Mouse (Mus musculus): ENCODE results near the gene Mob2. TPM values are rescaled to one million over a fixed set of nuclear protein-coding genes. Genes with fewer than 3 reads are reported as not detected.

Gene Mob2
- polyA plus RNA-seq, 3 experiments from 2014 or later, result 61.4 to 67.5 (median 65.3) TPM

DNA sequence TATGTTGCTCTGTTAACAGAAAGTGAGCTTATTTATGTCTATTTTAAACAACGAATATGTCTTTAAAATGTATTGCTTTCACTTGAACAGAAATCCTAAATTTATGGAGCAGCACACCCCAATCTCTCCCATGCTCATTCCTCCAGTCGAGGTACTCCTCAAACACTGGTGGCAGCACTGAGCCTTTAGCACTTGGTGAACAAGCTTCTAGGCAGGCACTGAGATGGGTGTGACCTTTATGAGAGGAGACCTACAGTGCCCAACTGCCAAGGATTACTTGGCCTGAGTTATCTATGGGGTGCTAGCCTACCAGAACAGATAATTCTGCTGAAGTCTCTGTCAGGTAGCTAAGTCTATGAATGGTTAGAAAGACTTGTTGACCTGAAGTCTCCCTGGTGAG, 41.2 kb downstream of the Mob2 start:
- ATAC-seq, result no peak

DNA sequence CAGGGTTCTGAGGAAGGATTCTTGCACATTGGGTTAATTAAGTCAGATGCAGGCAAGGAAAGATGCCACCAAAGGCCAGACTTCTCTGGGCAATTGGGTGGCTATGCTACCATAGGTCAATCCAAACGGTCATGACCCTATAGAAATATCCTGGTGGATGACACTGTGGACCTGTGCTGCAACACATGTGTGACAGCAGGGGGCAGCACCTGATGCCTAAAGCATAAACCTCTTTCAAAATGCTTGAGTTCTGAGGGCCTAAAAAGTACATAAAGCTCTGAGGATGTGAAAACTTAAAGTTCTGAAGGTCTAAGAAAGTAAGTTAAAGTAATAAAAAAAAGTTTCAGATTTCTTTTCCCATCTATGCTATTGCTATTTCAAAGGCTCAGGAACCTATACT, 44.3 kb downstream of the Mob2 start:
- peak; percentile 46 for ATAC-seq

DNA sequence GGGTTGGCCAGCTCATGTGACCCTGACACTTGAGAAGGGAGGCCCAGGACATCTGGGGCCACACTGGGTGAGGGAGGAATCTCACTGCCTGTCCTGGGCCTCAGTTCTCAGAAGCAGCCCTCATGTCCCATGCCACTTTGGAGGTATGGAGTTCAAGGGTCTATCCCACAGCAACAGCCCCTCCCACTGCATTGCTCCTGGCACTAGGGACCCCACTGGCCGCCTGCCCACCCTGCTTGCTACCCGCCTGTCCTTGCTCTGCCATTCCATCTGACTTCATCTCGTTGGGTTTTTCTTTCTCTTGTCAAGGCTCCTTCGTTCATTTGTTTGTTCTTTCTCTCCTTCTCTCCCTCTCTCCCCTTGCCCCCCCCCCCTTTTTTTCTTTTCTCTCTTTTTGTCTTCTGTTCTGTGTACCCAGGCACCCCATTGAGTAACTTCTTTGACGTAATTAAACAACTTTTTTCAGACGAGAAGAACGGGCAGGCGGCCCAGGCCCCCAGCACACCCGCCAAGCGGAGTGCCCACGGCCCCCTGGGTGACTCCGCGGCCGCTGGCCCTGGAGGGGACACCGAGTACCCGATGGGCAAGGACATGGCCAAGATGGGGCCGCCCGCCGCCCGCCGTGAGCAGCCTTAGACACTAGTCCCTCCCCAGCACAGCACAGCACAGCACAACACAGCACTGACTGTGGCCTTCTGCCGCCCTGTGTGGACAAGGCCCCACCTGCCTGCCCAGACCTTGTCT, 59.1 kb downstream of the Mob2 start:
- no peak for ATAC-seq

DNA sequence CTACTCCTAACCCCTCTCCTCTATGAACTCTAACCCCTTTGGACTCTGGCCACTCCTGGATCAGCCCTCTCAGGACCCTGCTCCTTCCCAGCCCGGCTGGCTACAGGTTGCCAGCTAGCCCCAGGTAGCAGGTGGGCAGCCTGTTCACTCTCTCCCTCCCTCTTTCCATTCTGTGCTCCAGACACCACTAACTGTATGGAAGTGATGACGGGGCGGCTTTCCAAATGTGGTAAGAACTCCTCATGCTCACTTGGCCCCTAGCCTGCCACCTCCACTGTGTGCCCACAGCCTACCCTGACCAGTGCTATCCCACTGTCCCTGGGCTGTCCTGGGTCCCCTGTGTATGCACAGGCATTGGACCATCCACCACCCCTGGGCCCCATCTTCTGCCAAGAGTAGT, 60.2 kb downstream of the Mob2 start:
- ATAC-seq, result no peak

DNA sequence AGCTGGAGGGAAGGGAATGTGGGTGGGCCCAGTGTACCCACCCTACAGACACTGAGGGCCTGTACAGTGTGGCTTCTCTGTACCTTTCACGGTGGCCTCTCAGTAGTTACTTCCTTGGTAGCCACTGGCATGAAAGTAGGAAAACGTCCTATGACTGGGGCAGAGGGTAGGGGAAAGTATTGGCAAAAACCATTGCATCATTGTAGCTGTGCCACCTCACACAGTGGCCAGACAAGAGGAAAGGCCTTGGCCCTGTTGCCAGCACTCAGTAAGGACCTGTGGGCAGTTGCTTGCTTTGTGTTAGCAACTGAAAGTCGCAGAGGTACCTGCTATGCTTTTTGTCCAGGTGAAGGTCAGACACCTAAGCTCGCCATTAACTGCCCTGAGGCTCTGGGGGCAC, 66.7 kb downstream of the Mob2 start:
- ATAC-seq, result no peak

DNA sequence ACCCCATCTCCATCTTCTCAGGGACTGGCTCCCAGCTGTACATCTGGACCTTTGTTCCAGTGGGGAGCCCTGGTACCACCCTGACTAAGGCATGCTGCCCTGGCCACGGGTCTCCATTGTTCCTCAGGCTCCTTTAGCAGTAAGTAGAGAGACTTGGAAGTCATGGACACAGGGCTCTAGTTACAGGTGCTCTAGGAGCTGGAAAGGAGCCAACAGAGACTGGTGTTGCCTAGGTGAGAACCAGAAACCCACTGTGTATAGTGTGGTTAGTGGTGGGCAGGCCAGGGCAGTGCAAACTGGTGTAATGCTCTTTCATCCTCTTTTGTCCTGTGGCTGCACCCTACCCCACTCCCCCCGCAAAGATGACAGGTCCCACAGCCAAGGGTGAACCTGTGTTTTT, 69.7 kb downstream of the Mob2 start:
- no peak for ATAC-seq

DNA sequence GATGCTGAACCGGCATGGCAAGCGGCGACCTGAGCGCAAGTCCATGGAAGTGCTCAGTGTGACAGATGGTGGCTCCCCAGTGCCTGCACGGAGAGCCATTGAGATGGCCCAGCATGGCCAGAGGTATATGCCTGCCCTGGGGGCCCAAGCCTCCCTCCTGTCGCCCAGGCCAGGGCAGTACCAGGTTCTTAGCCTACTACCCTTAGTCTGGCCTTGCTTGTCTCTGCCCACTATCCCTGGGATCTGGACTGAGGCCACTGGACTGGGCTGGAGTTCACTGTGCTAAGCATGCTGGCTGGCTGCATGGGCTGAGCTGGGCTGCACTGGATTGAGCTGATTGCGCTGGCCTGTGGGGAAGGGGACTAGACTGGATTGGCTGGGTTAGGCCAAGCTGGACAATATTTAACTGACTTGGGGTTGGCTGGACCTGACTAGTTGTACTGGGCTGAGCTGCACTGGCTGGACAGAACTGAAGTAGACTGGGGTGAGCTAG, 72.5 kb downstream of the Mob2 start:
- ATAC-seq, result no peak

DNA sequence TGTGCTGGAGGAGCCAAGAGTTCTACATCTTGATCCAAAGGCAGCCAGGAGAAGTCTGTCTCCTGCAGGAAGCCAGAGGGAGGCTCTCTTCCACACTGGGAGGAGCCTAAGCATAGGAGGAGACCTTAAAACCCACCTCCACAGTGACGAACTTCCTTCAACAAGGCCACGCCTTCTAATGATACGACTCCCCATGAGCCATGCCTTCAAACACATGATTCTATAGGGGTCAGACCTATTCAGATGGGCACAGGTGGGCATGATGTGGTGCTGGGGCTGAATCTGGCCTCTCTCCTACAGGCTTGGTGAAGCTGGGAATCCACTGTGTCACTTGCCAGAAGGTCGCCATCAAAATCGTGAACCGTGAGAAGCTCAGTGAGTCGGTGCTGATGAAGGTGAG, 79.6 kb downstream of the Mob2 start:
- ATAC-seq, result no peak

DNA sequence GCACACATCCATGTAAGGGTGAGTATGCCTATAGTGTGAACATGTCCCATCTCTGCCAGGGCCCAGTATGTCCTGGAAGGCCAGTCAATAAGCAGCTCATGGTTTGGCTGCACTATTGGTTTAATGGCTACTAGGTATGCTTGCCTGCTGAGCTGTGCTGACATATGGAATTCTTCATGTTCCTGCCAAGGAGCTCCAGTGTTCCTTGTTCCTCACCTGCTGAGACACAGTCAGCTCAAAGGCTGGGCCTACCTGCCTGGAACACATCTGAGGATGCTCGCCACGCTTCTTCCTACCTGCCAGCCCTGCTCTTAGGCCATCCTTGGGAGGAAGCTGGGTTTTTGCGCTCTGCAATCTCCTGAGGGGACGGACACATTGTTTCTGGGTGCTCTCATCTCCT, 81.6 kb downstream of the Mob2 start:
- ATAC-seq, result no peak

DNA sequence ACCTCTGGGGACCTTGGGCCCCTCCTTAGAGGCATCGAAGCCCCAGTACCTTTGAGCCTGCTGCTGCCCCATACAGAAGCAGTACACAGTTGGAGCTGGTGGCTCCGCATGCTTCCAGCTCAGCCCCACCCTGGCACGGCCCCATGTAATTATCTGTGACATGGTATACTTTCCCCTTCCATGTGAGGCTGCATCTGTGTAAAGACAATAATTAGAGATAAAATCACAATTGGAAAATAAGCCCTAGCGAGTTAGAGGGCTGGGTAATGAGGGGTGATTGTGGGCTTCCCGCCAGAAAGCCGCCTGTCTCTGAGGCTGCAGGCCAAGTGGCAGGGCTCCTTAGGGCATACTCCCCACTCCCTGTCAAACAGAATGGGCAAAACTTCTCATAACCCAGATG, 82.9 kb downstream of the Mob2 start:
- ATAC-seq, result no peak

DNA sequence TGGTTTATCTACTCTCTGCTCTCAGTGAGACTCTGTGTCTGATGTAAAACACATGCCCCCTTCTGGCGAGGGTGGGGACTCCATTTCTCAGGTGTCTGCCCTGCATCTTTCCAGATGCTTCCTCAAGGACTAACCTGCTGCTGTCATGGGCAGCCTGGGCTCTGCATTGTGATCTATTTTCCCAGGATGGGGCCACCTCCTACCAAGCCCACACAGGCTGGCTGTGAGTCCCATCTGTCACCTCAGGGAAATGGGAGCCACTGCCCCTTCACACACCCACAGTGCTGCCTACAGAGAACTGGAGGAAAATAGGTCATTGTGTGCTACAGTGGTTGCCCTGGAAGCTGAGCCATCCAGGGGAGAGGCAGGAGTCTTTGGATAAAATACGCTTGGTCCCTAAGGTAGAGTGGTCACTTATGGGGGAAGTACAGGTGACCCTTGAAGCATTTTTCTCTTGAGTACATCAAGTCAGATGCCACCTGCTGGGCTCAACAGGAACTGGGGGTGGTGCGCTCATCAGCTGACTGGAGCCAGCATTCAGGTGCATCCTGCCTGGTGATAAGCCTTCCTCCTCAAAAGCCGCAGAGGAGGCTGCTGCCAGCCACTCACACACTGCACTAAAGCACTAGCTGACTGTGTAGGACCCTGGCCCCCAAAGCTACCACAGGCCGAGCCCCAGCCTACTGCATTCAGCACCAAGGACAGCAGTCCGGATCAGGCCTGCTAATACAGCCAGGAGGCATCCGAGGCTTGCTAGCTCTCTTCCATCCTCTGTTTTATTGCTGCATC, 87.8 kb downstream of the Mob2 start:
- ATAC-seq, result no peak

DNA sequence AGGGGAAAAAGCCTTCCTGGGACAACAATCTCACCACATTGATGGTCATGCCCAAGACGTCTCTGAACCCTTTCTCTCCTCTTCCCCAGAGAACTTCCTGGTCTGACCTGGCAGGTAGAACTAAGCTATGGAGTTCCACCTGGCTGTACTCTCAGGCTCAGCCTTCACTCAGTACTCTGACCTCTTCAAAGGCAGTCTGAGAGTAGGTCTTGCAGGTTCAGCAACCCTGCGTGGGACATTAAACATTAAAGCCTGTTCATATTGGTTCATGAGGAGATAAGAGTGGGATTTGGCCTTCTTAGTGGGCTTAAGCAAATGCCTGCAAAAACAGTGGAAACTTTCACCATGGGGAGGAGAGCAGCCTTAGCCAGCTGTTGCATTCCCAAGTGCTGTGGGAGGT, 94.6 kb downstream of the Mob2 start:
- no peak for ATAC-seq

DNA sequence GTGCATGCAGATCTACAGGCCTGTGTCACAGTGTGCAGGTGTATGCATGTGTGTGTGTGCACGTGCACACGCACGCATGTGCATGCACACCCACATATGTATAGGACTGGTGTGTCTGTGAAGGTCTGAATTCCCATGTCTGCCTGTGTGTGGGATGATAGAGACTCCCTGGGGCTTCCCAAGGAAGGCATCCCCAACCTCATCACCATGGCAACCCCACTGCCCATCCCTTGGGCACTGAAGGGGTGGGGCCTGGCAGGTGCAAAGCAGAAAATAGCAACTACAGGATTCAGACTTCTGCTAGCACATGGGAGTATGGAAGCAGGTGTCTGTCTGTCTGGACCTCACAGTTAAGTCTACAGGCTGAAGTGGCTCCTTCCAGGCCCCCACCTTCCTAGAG, 98.3 kb downstream of the Mob2 start:
- no peak for ATAC-seq

DNA sequence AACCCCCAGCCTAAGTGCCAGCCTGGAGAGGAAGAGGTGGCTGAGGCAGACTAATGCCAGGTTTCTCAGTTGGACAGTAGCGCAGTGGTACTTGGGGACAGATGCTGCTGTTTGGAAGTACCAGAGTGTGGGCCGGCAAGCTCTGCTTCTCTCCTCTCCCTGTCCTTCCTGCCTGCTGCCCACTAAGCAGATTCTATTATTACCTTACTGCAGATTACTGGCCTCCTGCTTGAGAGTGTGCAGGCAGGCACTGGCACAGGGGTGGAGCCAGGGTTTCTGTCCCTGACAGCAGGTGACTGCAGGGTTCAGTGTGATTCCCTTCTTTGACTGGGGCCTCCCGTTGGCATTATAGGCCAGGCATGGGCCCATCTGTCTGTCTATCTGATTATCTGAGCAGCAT, 99.4 kb downstream of the Mob2 start:
- ATAC-seq, result no peak

DNA sequence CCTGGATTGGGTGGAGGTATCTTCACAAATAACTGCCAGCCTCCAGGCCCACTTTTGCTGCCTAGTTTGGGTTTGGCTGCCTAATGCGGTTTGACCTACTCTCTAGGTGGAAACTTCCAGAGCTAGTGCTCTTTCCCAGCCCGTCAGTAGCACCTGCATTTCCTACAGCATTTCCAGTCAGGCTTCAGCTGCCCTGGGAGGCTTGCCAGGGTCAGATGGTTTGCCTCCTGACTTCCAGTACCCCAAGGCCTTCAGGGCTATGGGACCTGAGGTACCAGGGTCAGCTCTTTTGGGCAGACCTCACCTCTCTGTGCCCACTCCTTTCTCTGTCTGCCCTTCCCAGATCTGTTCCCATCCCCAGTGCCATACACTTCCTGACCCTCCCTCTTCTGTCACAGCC, 99.9 kb downstream of the Mob2 start:
- ATAC-seq, result no peak

DNA sequence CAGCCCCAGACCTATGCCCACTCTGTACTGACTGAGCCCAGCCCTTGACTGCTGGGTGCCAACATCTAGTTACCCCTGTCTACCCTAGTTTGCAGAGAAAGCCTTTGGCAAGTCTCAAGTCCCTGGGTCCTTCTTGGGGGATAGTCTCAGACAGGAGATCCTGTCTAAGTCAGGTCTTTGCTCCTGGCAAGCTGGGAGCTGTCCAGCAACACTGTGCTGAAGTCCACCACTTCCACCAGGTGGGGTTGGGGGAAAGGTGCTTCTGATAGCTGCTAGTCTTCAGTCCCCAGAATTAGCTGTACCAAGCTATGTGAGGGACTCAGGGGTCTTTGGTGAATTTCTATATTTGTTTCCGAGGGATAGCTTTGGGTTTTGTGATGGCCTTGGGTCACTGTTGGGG, 101.7 kb downstream of the Mob2 start:
- no peak for ATAC-seq

Other genes starting within 250 kb of the Mob2 start
- gene Muc5b, start 222.0 kb downstream of the Mob2 start, polyA plus RNA-seq (2017; shearing (Covaris generic)), result not detected
- gene Tollip, start 142.6 kb downstream of the Mob2 start, polyA plus RNA-seq (2017; shearing (Covaris generic)), result 10 to 100 TPM; 22.0 to 25.8 (median 24.5) TPM
- under 1 TPM; 0.34 to 0.75 (median 0.39) TPM for gene Brsk2, start 111.3 kb downstream of the Mob2 start, polyA plus RNA-seq (2017; shearing (Covaris generic))
- not detected for gene Dusp8, start 34.8 kb upstream of the Mob2 start, polyA plus RNA-seq (2017; shearing (Covaris generic))
- gene Gm45618, start 59.7 kb upstream of the Mob2 start, polyA plus RNA-seq (2017; shearing (Covaris generic)), result not detected
- not detected for gene Gm39115, start 75.0 kb upstream of the Mob2 start, polyA plus RNA-seq (2017; shearing (Covaris generic))
- not detected for gene Gm45337, start 83.5 kb upstream of the Mob2 start, polyA plus RNA-seq (2017; shearing (Covaris generic))
- not detected for gene Gm29735, start 96.0 kb upstream of the Mob2 start, polyA plus RNA-seq (2017; shearing (Covaris generic))
- gene Gm4553, start 104.7 kb upstream of the Mob2 start, polyA plus RNA-seq (2017; shearing (Covaris generic)), result not detected
- not detected for gene Krtap5-2, start 114.9 kb upstream of the Mob2 start, polyA plus RNA-seq (2017; shearing (Covaris generic))
- not detected for gene Gm10153, start 129.3 kb upstream of the Mob2 start, polyA plus RNA-seq (2017; shearing (Covaris generic))
- gene Krtap5-3, start 140.3 kb upstream of the Mob2 start, polyA plus RNA-seq (2017; shearing (Covaris generic)), result not detected
- not detected for gene Gm7579, start 150.8 kb upstream of the Mob2 start, polyA plus RNA-seq (2017; shearing (Covaris generic))
- not detected for gene Krtap5-5, start 168.9 kb upstream of the Mob2 start, polyA plus RNA-seq (2017; shearing (Covaris generic))
- gene Gm40460, start 180.0 kb upstream of the Mob2 start, polyA plus RNA-seq (2017; shearing (Covaris generic)), result not detected
- gene Gm2431, start 197.3 kb upstream of the Mob2 start, polyA plus RNA-seq (2017; shearing (Covaris generic)), result not detected
- not detected for gene Gm4559, start 213.3 kb upstream of the Mob2 start, polyA plus RNA-seq (2017; shearing (Covaris generic))
- not detected for gene Krtap5-1, start 236.1 kb upstream of the Mob2 start, polyA plus RNA-seq (2017; shearing (Covaris generic))
- gene Krtap5-4, start 242.5 kb upstream of the Mob2 start, polyA plus RNA-seq (2017; shearing (Covaris generic)), result not detected

Measured in inflammation-experienced regulatory T-cells, adult 6 months (primary cell).